In genomic region chrX:11691019-11691418, GRCm38 (mm10) we compare ENCODE assay signal across 24 mouse cellular contexts.
"Had no signal": no experiment of that assay in that cellular context is flagged by ENCODE, and none has a peak within 500 bp of the region (broad histone marks: within the 10 kb centered on the region; RNA-seq: fewer than 3 reads in every experiment).

No protein-coding gene starts in this region.

- H3K4me1 ChIP-seq: hindbrain, embryonic 10.5 days; intestine, embryonic 15.5 days had no signal

- ATAC-seq: hindbrain, embryonic 16.5 days; inflammation-experienced regulatory T-cells, adult 6 months; intestine, postnatal 0 days had no signal

- H3K9me3 ChIP-seq: heart, embryonic 10.5 days; heart, embryonic 12.5 days; hindbrain, embryonic 10.5 days; hindbrain, embryonic 12.5 days; intestine, embryonic 15.5 days; limb, embryonic 13.5 days; limb, embryonic 15.5 days had no signal

- H3K36me3 ChIP-seq: heart, embryonic 10.5 days; heart, embryonic 12.5 days; hindbrain, embryonic 10.5 days; hindbrain, embryonic 12.5 days; intestine, embryonic 15.5 days; limb, embryonic 13.5 days; limb, embryonic 15.5 days had no signal

- H3K4me2 ChIP-seq: heart, embryonic 12.5 days; hindbrain, embryonic 12.5 days; hindbrain, embryonic 14.5 days had no signal

- DNase-seq: gastrocnemius, postnatal 14 days; gastrocnemius, postnatal 36 days; heart, adult 11 months; heart, postnatal 10 days; heart, postnatal 4 days; kidney, adult 18-20 months; kidney, adult 8-10 months; kidney, postnatal 10 days; kidney, postnatal 25 days; kidney, postnatal 4 days; left cerebral cortex, postnatal 4 days had no signal

- H3K27me3 ChIP-seq: intestine, embryonic 15.5 days had no signal

- H3K27ac ChIP-seq: heart, embryonic 10.5 days; hindbrain, embryonic 10.5 days; hindbrain, embryonic 12.5 days; hindbrain, embryonic 14.5 days; layer of hippocampus, adult 2 months; left cerebral cortex, adult 2 months; limb, embryonic 13.5 days; limb, embryonic 15.5 days had no signal

- H3K9ac ChIP-seq: heart, embryonic 12.5 days; hindbrain, embryonic 12.5 days; hindbrain, embryonic 14.5 days; intestine, embryonic 15.5 days; limb, embryonic 13.5 days; limb, embryonic 15.5 days had no signal

- H3K4me3 ChIP-seq: heart, embryonic 10.5 days; heart, embryonic 12.5 days; hindbrain, embryonic 10.5 days; hindbrain, embryonic 12.5 days; intestine, embryonic 15.5 days; left cerebral cortex, adult 2 months; limb, embryonic 13.5 days; limb, embryonic 15.5 days had no signal
